In genomic region chr19:14670821-14671104, GRCm38 (mm10) we compare ENCODE assay signal across 14 mouse cellular contexts.
DNase-seq lines count a peak whose midpoint lies in the region; ATAC-seq lines count a peak whose summit lies in the region.
"Had no signal": no experiment of that assay in that cellular context is flagged by ENCODE, and none has a peak within 500 bp of the region (broad histone marks: within the 10 kb centered on the region; RNA-seq: fewer than 3 reads in every experiment).

No protein-coding gene starts in this region.

- intact Hi-C loops in left cerebral cortex, postnatal 4 days (cut with DNase I): no loop called here

- no peaks in the 10 kb centered on the region for H3K36me3 ChIP-seq in midbrain, embryonic 10.5 days
- no peaks in the 10 kb centered on the region for H3K36me3 ChIP-seq in midbrain, embryonic 14.5 days (ENCODE audit: control insufficient read depth, insufficient read depth, low read length)
- H3K36me3 ChIP-seq in forebrain, embryonic 13.5 days (ENCODE audit: poor library complexity, severe bottlenecking): no peaks in the 10 kb centered on the region
- H3K36me3 ChIP-seq in midbrain, embryonic 16.5 days (ENCODE audit: control insufficient read depth, insufficient read depth, low read length): no peaks in the 10 kb centered on the region
- H3K36me3 ChIP-seq: stomach, embryonic 15.5 days had no signal

- peak; percentile 51 for DNase-seq in embryo, embryonic 10 days (ENCODE audit: low spot score)
- DNase-seq in embryo, embryonic 9.5 days (ENCODE audit: extremely low spot score): no peak
- no peak for DNase-seq in midbrain, embryonic 10.5 days (ENCODE audit: low spot score)
- no peak for DNase-seq in midbrain, embryonic 14.5 days
- DNase-seq in heart, adult 8-10 months (ENCODE audit: low spot score): no peak
- no peak for DNase-seq in left cerebral cortex, postnatal 4 days
- DNase-seq: adrenal gland, postnatal 10 days; cerebellum, adult 18-20 months; gastrocnemius, postnatal 36 days; heart, postnatal 10 days; kidney, adult 18-20 months had no signal

- no peak overlapping the region for H3K4me2 ChIP-seq in midbrain, embryonic 14.5 days (ENCODE audit: low read length)
- H3K4me2 ChIP-seq in forebrain, embryonic 13.5 days: peak overlapping the region; percentile 30
- no peak overlapping the region for H3K4me2 ChIP-seq in midbrain, embryonic 16.5 days (ENCODE audit: low read length)

- no peak overlapping the region for H3K9ac ChIP-seq in midbrain, embryonic 14.5 days (replicated peaks; ENCODE audit: low read length)
- H3K9ac ChIP-seq in forebrain, embryonic 13.5 days: no peak overlapping the region
- H3K9ac ChIP-seq in midbrain, embryonic 16.5 days (ENCODE audit: low read depth, low read length): no peak overlapping the region
- H3K9ac ChIP-seq: stomach, embryonic 15.5 days had no signal

- no peak for ATAC-seq in midbrain, embryonic 14.5 days (ENCODE audit: low FRiP score, low TSS enrichment)
- peak; percentile 59; the same call in 1 of the 2 replicates for ATAC-seq in forebrain, embryonic 13.5 days
- 0 out of 2 replicates have a peak, but pooled peaks have one; percentile 67 for ATAC-seq in midbrain, embryonic 16.5 days

- no peaks in the 10 kb centered on the region for H3K9me3 ChIP-seq in midbrain, embryonic 10.5 days (replicated peaks)
- H3K9me3 ChIP-seq in midbrain, embryonic 14.5 days (ENCODE audit: control insufficient read depth, low read length): no peaks in the 10 kb centered on the region
- no peaks in the 10 kb centered on the region for H3K9me3 ChIP-seq in forebrain, embryonic 13.5 days (replicated peaks)
- H3K9me3 ChIP-seq in midbrain, embryonic 16.5 days (replicated peaks; ENCODE audit: control insufficient read depth, low read length, poor library complexity, severe bottlenecking): no peaks in the 10 kb centered on the region
- H3K9me3 ChIP-seq: stomach, embryonic 15.5 days had no signal

- H3K4me3 ChIP-seq in midbrain, embryonic 10.5 days: peak overlapping the region; percentile 26; the same call in 1 of the 2 replicates
- H3K4me3 ChIP-seq in midbrain, embryonic 14.5 days (replicated peaks; ENCODE audit: low read depth, low read length): no peak overlapping the region
- H3K4me3 ChIP-seq in forebrain, embryonic 13.5 days: no peak overlapping the region
- H3K4me3 ChIP-seq in midbrain, embryonic 16.5 days (ENCODE audit: low read depth, low read length): no peak overlapping the region

- H3K4me1 ChIP-seq in midbrain, embryonic 10.5 days: peaks cover 19% of the 10 kb centered on the region
- 0 out of 2 replicates have a peak, but pooled peaks cover 2% of the 10 kb centered on the region for H3K4me1 ChIP-seq in midbrain, embryonic 14.5 days (ENCODE audit: control insufficient read depth, insufficient read depth, low read length)
- H3K4me1 ChIP-seq in forebrain, embryonic 13.5 days: peaks cover 14% of the 10 kb centered on the region
- 0 out of 2 replicates have a peak, but pooled peaks cover 2% of the 10 kb centered on the region for H3K4me1 ChIP-seq in midbrain, embryonic 16.5 days (ENCODE audit: control insufficient read depth, insufficient read depth, low read length)
- H3K4me1 ChIP-seq: stomach, embryonic 15.5 days had no signal

- H3K27me3 ChIP-seq in midbrain, embryonic 10.5 days (ENCODE audit: low read depth, poor library complexity, severe bottlenecking): peaks cover 95% of the 10 kb centered on the region
- H3K27me3 ChIP-seq in midbrain, embryonic 14.5 days (ENCODE audit: control insufficient read depth, insufficient read depth, low read length): no peaks in the 10 kb centered on the region
- H3K27me3 ChIP-seq in forebrain, embryonic 13.5 days: peaks cover 17% of the 10 kb centered on the region; the same call in 1 of the 2 replicates
- H3K27me3 ChIP-seq in midbrain, embryonic 16.5 days (ENCODE audit: control insufficient read depth, insufficient read depth, low read depth, low read length): no peaks in the 10 kb centered on the region
- H3K27me3 ChIP-seq: stomach, embryonic 15.5 days had no signal

- no peak overlapping the region for H3K27ac ChIP-seq in midbrain, embryonic 10.5 days (replicated peaks)
- no peak overlapping the region for H3K27ac ChIP-seq in midbrain, embryonic 14.5 days (replicated peaks; ENCODE audit: low read depth, low read length)
- H3K27ac ChIP-seq in forebrain, embryonic 13.5 days: no peak overlapping the region
- H3K27ac ChIP-seq in midbrain, embryonic 16.5 days (ENCODE audit: low read length): no peak overlapping the region
- H3K27ac ChIP-seq: stomach, embryonic 15.5 days had no signal
